Mouse (Mus musculus): Measurements from ENCODE around the gene Fbxl21.

The Fbxl21 gene

GRCm38 (mm10) chr13:56522081-56522820 is at the start of gene Fbxl21:
Fbxl21 (plus strand) TSS chr13:56522472.
- H3K36me3 ChIP-seq (ENCODE audit: control insufficient read depth, insufficient read depth, low read length, poor library complexity, severe bottlenecking) = no peaks in the 10 kb centered on the region
- no peaks in the 10 kb centered on the region for H3K27me3 ChIP-seq (ENCODE audit: control insufficient read depth, insufficient read depth, low read length, poor library complexity, severe bottlenecking)
- DNase-seq (ENCODE audit: low read depth, low spot score) = peak; percentile 92

- no peak for DNase-seq (ENCODE audit: low read depth, low spot score)
- Histone ChIP-seq H3K36me3 (ENCODE audit: control insufficient read depth, insufficient read depth, low read length, poor library complexity, severe bottlenecking) (no peaks in the 10 kb centered on the region), H3K27me3 (ENCODE audit: control insufficient read depth, insufficient read depth, low read length, poor library complexity, severe bottlenecking) (no peaks in the 10 kb centered on the region)
These were observed 49.6 kb upstream of the Fbxl21 start for GRCm38 (mm10) chr13:56472661-56473060.

- no peaks in the 10 kb centered on the region for H3K27me3 ChIP-seq (ENCODE audit: control insufficient read depth, insufficient read depth, low read length, poor library complexity, severe bottlenecking)
- H3K36me3 ChIP-seq (ENCODE audit: control insufficient read depth, insufficient read depth, low read length, poor library complexity, severe bottlenecking) = no peaks in the 10 kb centered on the region
- DNase-seq (ENCODE audit: low read depth, low spot score) = peak; percentile 59
These were observed 46.9 kb upstream of the Fbxl21 start for GRCm38 (mm10) chr13:56475363-56475762.

GRCm38 (mm10) chr13:56476790-56477189 is 45.5 kb upstream of the Fbxl21 start:
- no peaks in the 10 kb centered on the region for H3K36me3 ChIP-seq (ENCODE audit: control insufficient read depth, insufficient read depth, low read length, poor library complexity, severe bottlenecking)

GRCm38 (mm10) chr13:56477271-56477670 is 45.0 kb upstream of the Fbxl21 start:
- H3K27me3 ChIP-seq (ENCODE audit: control insufficient read depth, insufficient read depth, low read length, poor library complexity, severe bottlenecking) = no peaks in the 10 kb centered on the region
- no peaks in the 10 kb centered on the region for H3K36me3 ChIP-seq (ENCODE audit: control insufficient read depth, insufficient read depth, low read length, poor library complexity, severe bottlenecking)
- DNase-seq (ENCODE audit: low read depth, low spot score) = no peak

More at GRCm38 (mm10) chr13:56476790-56477189, 45.5 kb upstream of the Fbxl21 start:
- no peak for DNase-seq (ENCODE audit: low read depth, low spot score)
- H3K27me3 ChIP-seq (ENCODE audit: control insufficient read depth, insufficient read depth, low read length, poor library complexity, severe bottlenecking) = no peaks in the 10 kb centered on the region

GRCm38 (mm10) chr13:56478027-56478426 is 44.2 kb upstream of the Fbxl21 start:
- Histone ChIP-seq H3K27me3 (ENCODE audit: control insufficient read depth, insufficient read depth, low read length, poor library complexity, severe bottlenecking) (no peaks in the 10 kb centered on the region), H3K36me3 (ENCODE audit: control insufficient read depth, insufficient read depth, low read length, poor library complexity, severe bottlenecking) (no peaks in the 10 kb centered on the region)
- no peak for DNase-seq (ENCODE audit: low read depth, low spot score)

- Histone ChIP-seq H3K36me3 (ENCODE audit: control insufficient read depth, insufficient read depth, low read length, poor library complexity, severe bottlenecking) (no peaks in the 10 kb centered on the region), H3K27me3 (ENCODE audit: control insufficient read depth, insufficient read depth, low read length, poor library complexity, severe bottlenecking) (no peaks in the 10 kb centered on the region)
- no peak for DNase-seq (ENCODE audit: low read depth, low spot score)
These were observed 40.1 kb upstream of the Fbxl21 start, which contains the start of gene Il9 for GRCm38 (mm10) chr13:56482146-56482545. Il9 (minus strand) TSS chr13:56482246.

- Histone ChIP-seq H3K27me3 (ENCODE audit: control insufficient read depth, insufficient read depth, low read length, poor library complexity, severe bottlenecking) (no peaks in the 10 kb centered on the region; the same call in 1 of the 2 replicates), H3K36me3 (ENCODE audit: control insufficient read depth, insufficient read depth, low read length, poor library complexity, severe bottlenecking) (no peaks in the 10 kb centered on the region)
- no peak for DNase-seq (ENCODE audit: low read depth, low spot score)
These were observed 34.3 kb upstream of the Fbxl21 start for GRCm38 (mm10) chr13:56488012-56488411.

- no peak for DNase-seq (ENCODE audit: low read depth, low spot score)
- Histone ChIP-seq H3K36me3 (ENCODE audit: control insufficient read depth, insufficient read depth, low read length, poor library complexity, severe bottlenecking) (no peaks in the 10 kb centered on the region), H3K27me3 (ENCODE audit: control insufficient read depth, insufficient read depth, low read length, poor library complexity, severe bottlenecking) (no peaks in the 10 kb centered on the region)
These were observed 27.8 kb upstream of the Fbxl21 start for GRCm38 (mm10) chr13:56494440-56494839.

GRCm38 (mm10) chr13:56500132-56500531 is 22.1 kb upstream of the Fbxl21 start:
- Histone ChIP-seq H3K27me3 (ENCODE audit: control insufficient read depth, insufficient read depth, low read length, poor library complexity, severe bottlenecking) (no peaks in the 10 kb centered on the region), H3K36me3 (ENCODE audit: control insufficient read depth, insufficient read depth, low read length, poor library complexity, severe bottlenecking) (no peaks in the 10 kb centered on the region)
- no peak for DNase-seq (ENCODE audit: low read depth, low spot score)

- H3K36me3 ChIP-seq (ENCODE audit: control insufficient read depth, insufficient read depth, low read length, poor library complexity, severe bottlenecking) = no peaks in the 10 kb centered on the region
- no peak for DNase-seq (ENCODE audit: low read depth, low spot score)
- no peaks in the 10 kb centered on the region for H3K27me3 ChIP-seq (ENCODE audit: control insufficient read depth, insufficient read depth, low read length, poor library complexity, severe bottlenecking)
These were observed 21.6 kb upstream of the Fbxl21 start for GRCm38 (mm10) chr13:56500636-56501035.

- Histone ChIP-seq H3K27me3 (ENCODE audit: control insufficient read depth, insufficient read depth, low read length, poor library complexity, severe bottlenecking) (no peaks in the 10 kb centered on the region), H3K36me3 (ENCODE audit: control insufficient read depth, insufficient read depth, low read length, poor library complexity, severe bottlenecking) (no peaks in the 10 kb centered on the region)
- no peak for DNase-seq (ENCODE audit: low read depth, low spot score)
These were observed 20.3 kb upstream of the Fbxl21 start for GRCm38 (mm10) chr13:56501866-56502420.

- H3K27me3 ChIP-seq (ENCODE audit: control insufficient read depth, insufficient read depth, low read length, poor library complexity, severe bottlenecking) = no peaks in the 10 kb centered on the region
- no peaks in the 10 kb centered on the region for H3K36me3 ChIP-seq (ENCODE audit: control insufficient read depth, insufficient read depth, low read length, poor library complexity, severe bottlenecking)
- no peak for DNase-seq (ENCODE audit: low read depth, low spot score)
These were observed 15.3 kb upstream of the Fbxl21 start for GRCm38 (mm10) chr13:56506871-56507496.

GRCm38 (mm10) chr13:56509796-56510195 is 12.5 kb upstream of the Fbxl21 start:
- Histone ChIP-seq H3K27me3 (ENCODE audit: control insufficient read depth, insufficient read depth, low read length, poor library complexity, severe bottlenecking) (no peaks in the 10 kb centered on the region), H3K36me3 (ENCODE audit: control insufficient read depth, insufficient read depth, low read length, poor library complexity, severe bottlenecking) (no peaks in the 10 kb centered on the region)
- no peak for DNase-seq (ENCODE audit: low read depth, low spot score)

- Histone ChIP-seq H3K36me3 (ENCODE audit: control insufficient read depth, insufficient read depth, low read length, poor library complexity, severe bottlenecking) (no peaks in the 10 kb centered on the region), H3K27me3 (ENCODE audit: control insufficient read depth, insufficient read depth, low read length, poor library complexity, severe bottlenecking) (no peaks in the 10 kb centered on the region)
- no peak for DNase-seq (ENCODE audit: low read depth, low spot score)
These were observed 8.7 kb upstream of the Fbxl21 start for GRCm38 (mm10) chr13:56513595-56513994.

All from splenic B cell, adult 2 months (primary cell).